Mouse (Mus musculus) right cerebral cortex, postnatal 10 days (tissue): ENCODE results near the gene Cd44.

ENCODE experiments used
- DNase-seq, 2 experiments: peaks; one replicate each; pipeline ENCODE4 v3.0.0; 2021; ENCODE audit warnings: low spot score in 2 of 2

Gene Cd44

GRCm38 (mm10) chr2:102820790-102821189 lies 80.7 kb downstream of the Cd44 start:
- DNase-seq: no peak

- peak; percentile 39 to 51 for DNase-seq
These were observed 81.2 kb downstream of the Cd44 start for GRCm38 (mm10) chr2:102820225-102820711.

- no peak for DNase-seq
These were observed 86.1 kb downstream of the Cd44 start for GRCm38 (mm10) chr2:102815289-102815809.

GRCm38 (mm10) chr2:102812756-102813155 lies 88.7 kb downstream of the Cd44 start:
- no peak for DNase-seq

- no peak for DNase-seq
These were observed 92.0 kb downstream of the Cd44 start for GRCm38 (mm10) chr2:102809436-102809835.

GRCm38 (mm10) chr2:102807633-102808032 lies 93.8 kb downstream of the Cd44 start:
- no peak for DNase-seq

- no peak for DNase-seq
These were observed 95.5 kb downstream of the Cd44 start for GRCm38 (mm10) chr2:102805761-102806496.

- no peak for DNase-seq
These were observed 96.2 kb downstream of the Cd44 start for GRCm38 (mm10) chr2:102805283-102805682.

- DNase-seq: no peak
These were observed 97.4 kb downstream of the Cd44 start for GRCm38 (mm10) chr2:102804109-102804508.

- no peak for DNase-seq
These were observed 99.6 kb downstream of the Cd44 start for GRCm38 (mm10) chr2:102801899-102802298.

GRCm38 (mm10) chr2:102798149-102798548 lies 103.3 kb downstream of the Cd44 start:
- DNase-seq: no peak

- no peak for DNase-seq
These were observed 106.4 kb downstream of the Cd44 start for GRCm38 (mm10) chr2:102795034-102795433.

GRCm38 (mm10) chr2:102792804-102793203 lies 108.7 kb downstream of the Cd44 start:
- no peak for DNase-seq

GRCm38 (mm10) chr2:102791641-102792040 lies 109.8 kb downstream of the Cd44 start:
- no peak for DNase-seq

GRCm38 (mm10) chr2:102785696-102786095 lies 115.8 kb downstream of the Cd44 start:
- DNase-seq: no peak

GRCm38 (mm10) chr2:102782751-102783150 lies 118.7 kb downstream of the Cd44 start:
- DNase-seq: no peak

- no peak for DNase-seq
These were observed 123.3 kb downstream of the Cd44 start for GRCm38 (mm10) chr2:102778208-102778607.

- DNase-seq: no peak
These were observed 125.9 kb downstream of the Cd44 start for GRCm38 (mm10) chr2:102775561-102775960.

GRCm38 (mm10) chr2:102774700-102775099 lies 126.8 kb downstream of the Cd44 start:
- DNase-seq: no peak

- no peak for DNase-seq
These were observed 129.2 kb downstream of the Cd44 start for GRCm38 (mm10) chr2:102772276-102772675.

- DNase-seq: no peak
These were observed 130.2 kb downstream of the Cd44 start for GRCm38 (mm10) chr2:102771304-102771703.

GRCm38 (mm10) chr2:102768267-102768666 lies 133.2 kb downstream of the Cd44 start:
- DNase-seq: no peak

GRCm38 (mm10) chr2:102764602-102765374 lies 136.7 kb downstream of the Cd44 start:
- DNase-seq: no peak
